Mouse (Mus musculus): ENCODE measurements around the gene Pde11a. TPM values are rescaled to one million over a fixed set of nuclear protein-coding genes. Genes with fewer than 3 reads are reported as not detected.
A peak's percentile ranks its signal among the peaks of the same experiment; 100 is the strongest.

The Pde11a gene
- 0.11 and 0.13 TPM in 2 replicates for polyA plus RNA-seq (2014; fragmentation: Nextera tagmentation; extraction: Ambion mirVana)

DNA sequence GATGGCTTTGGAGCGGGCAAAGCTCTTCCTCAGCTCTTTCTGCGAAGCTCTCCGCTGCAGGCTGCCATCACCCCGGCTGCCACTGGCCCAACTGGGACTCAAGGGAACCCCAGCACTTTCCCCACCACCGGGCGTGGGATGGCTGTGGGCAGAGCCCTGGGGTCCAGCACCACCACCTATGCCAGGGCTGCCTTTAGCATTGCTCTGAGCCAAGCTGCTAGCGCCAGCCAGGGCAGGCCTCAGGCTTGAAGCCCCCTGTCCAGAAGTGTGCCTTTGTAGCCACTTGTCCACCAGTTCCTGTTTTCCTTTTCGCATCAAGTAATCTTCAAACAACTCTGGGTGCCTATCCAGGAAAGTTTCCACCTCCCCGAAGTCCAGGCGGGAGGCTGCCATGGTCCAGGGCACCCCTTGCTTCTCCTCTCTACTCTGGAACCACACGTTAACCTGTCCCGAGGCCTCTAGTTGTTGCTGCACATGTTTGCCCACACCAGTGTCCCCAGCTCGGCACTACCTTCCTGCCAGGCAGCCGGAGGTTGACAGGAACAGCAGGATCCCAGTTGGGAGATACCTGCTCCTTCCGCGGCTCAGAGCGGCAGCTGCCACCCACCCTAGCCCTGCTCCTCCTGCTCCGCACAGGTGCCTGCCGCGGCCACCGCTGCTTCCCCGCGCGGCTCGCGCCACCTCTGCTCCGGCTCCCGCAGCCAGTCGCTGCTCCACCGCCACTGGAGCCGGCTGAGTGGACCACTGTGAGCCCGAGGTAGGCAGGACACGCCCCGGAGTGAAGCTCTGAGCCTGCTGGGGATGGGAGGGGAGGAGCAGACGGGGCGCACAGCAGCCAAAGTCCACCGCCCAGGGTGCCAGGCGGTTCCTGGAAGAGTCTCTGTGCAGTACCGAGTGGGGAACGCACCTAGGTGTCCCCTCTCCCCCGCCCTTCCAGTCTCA is at the start of gene Pde11a:
Pde11a (minus strand) TSS at position 560 of the 942 bp plus-strand sequence.
- Histone ChIP-seq H3K36me3 (ENCODE audit: control insufficient read depth, insufficient read depth, low read length) (no peaks in the 10 kb centered on the region), H3K4me1 (ENCODE audit: control insufficient read depth, insufficient read depth, low read length) (no peaks in the 10 kb centered on the region), H3K27me3 (ENCODE audit: control insufficient read depth, insufficient read depth, low read length) (peaks cover 16% of the 10 kb centered on the region), H3K9ac (ENCODE audit: low read depth, low read length) (peak within 1 kb of the TSS; percentile 61), H3K9me3 (replicated peaks; ENCODE audit: control insufficient read depth, low read length) (no peaks in the 10 kb centered on the region), H3K4me2 (peak within 1 kb of the TSS; percentile 86), H3K4me3 (ENCODE audit: low read depth, low read length) (peak within 1 kb of the TSS; percentile 50), H3K27ac (ENCODE audit: low read depth, low read length) (no peak within 1 kb of the TSS)
- peak; percentile 35; the same call in 1 of the 2 replicates for ATAC-seq (replicated peaks; ENCODE audit: insufficient number of reproducible peaks, low FRiP score, low TSS enrichment)
- 15% methylated on average over 41 of the region's 41 CpGs for WGBS (ENCODE audit: insufficient replicate concordance)

DNA sequence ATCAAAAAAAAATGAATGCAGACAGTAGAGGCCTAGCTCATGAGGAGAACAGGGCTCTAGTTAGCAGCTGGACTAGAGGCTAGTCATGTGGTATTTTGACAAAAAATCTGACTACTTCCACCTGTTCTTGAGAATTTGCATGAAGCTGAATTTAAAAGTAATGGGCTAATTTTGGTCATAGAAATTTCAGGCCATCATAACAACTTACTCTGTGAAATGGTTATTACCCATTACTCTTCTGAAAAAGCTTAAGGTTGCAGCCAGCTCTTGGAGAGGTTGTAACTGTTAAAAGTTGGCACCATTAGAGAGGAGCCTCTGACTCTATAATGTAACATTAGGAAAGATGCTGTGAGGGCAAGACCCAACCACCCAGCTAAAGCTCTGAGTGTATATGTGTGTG is 48.0 kb upstream of the Pde11a start:
- Histone ChIP-seq H3K9ac (ENCODE audit: low read depth, low read length) (no peak overlapping the region), H3K36me3 (ENCODE audit: control insufficient read depth, insufficient read depth, low read length) (peaks cover 2% of the 10 kb centered on the region; the same call in 1 of the 2 replicates), H3K27me3 (ENCODE audit: control insufficient read depth, insufficient read depth, low read length) (no peaks in the 10 kb centered on the region), H3K4me3 (ENCODE audit: low read depth, low read length) (no peak overlapping the region), H3K4me2 (no peak overlapping the region), H3K4me1 (ENCODE audit: control insufficient read depth, insufficient read depth, low read length) (no peaks in the 10 kb centered on the region), H3K27ac (ENCODE audit: low read depth, low read length) (no peak overlapping the region), H3K9me3 (replicated peaks; ENCODE audit: control insufficient read depth, low read length) (no peaks in the 10 kb centered on the region)
- no peak for ATAC-seq (replicated peaks; ENCODE audit: insufficient number of reproducible peaks, low FRiP score, low TSS enrichment)

DNA sequence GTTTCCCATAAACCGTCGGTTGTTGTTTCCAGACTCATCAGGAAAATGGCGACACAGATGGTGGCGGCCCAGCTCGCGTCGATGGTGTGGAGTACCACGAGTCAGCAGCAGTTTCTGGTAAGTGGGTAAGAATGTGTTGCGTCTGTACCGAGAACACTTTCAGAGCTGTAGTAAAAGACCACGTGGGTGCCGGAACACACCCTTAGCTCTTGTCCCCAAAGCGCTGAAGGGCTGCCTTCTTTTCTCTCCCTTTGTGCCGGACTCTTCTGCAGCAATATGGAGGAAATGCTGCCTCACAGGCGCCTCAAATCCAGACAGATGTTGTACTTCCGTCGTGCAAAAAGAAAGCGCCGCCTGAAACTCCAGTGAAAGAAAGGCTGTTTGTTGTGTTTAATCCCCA is 40.1 kb upstream of the Pde11a start:
- Histone ChIP-seq H3K27me3 (ENCODE audit: control insufficient read depth, insufficient read depth, low read length) (no peaks in the 10 kb centered on the region), H3K9me3 (replicated peaks; ENCODE audit: control insufficient read depth, low read length) (no peaks in the 10 kb centered on the region), H3K36me3 (ENCODE audit: control insufficient read depth, insufficient read depth, low read length) (peaks cover 26% of the 10 kb centered on the region), H3K4me3 (ENCODE audit: low read depth, low read length) (no peak overlapping the region), H3K9ac (ENCODE audit: low read depth, low read length) (no peak overlapping the region), H3K27ac (ENCODE audit: low read depth, low read length) (no peak overlapping the region), H3K4me1 (ENCODE audit: control insufficient read depth, insufficient read depth, low read length) (no peaks in the 10 kb centered on the region), H3K4me2 (no peak overlapping the region)
- ATAC-seq (replicated peaks; ENCODE audit: insufficient number of reproducible peaks, low FRiP score, low TSS enrichment): no peak
- WGBS (ENCODE audit: insufficient replicate concordance): 93% methylated on average over 19 of the region's 19 CpGs

DNA sequence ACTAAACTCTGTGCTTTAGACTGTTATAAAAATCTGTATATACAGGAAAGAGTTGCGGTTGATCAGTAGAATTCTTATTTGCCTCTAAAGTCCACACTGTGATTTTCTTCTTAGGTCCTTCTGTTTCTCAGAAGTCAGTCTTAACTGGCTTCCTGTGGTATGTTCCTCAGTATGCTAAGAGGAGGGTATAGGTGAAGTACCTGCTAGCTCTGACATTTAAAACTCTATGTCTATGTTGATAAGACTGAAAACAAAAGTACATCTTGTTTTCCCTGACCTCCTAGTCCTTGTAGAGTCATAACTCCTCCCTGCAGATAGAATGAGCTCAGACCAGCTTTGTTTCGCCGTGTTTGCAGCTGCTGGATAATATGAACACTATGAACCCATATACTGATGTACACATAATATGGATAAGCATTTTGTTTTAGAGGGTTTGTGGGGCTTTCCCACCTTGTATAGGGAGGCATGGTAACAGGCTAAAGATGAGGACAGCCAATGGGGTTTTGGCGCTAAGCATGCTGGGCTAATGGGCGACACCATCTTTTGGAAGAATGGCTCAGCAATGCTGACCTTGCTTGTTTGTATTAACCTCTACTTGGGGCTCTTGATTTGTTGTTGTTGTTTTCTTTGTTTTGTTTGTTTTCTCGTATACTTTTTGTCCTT is 36.1 kb upstream of the Pde11a start:
- Histone ChIP-seq H3K27ac (ENCODE audit: low read depth, low read length) (no peak overlapping the region), H3K36me3 (ENCODE audit: control insufficient read depth, insufficient read depth, low read length) (peaks cover 25% of the 10 kb centered on the region), H3K4me3 (ENCODE audit: low read depth, low read length) (no peak overlapping the region), H3K27me3 (ENCODE audit: control insufficient read depth, insufficient read depth, low read length) (no peaks in the 10 kb centered on the region), H3K9me3 (replicated peaks; ENCODE audit: control insufficient read depth, low read length) (no peaks in the 10 kb centered on the region), H3K4me2 (no peak overlapping the region), H3K9ac (ENCODE audit: low read depth, low read length) (no peak overlapping the region), H3K4me1 (ENCODE audit: control insufficient read depth, insufficient read depth, low read length) (peaks cover 7% of the 10 kb centered on the region; the same call in 1 of the 2 replicates)
- 90% methylated on average over 6 of the region's 6 CpGs for WGBS (ENCODE audit: insufficient replicate concordance)
- ATAC-seq (replicated peaks; ENCODE audit: insufficient number of reproducible peaks, low FRiP score, low TSS enrichment): no peak

DNA sequence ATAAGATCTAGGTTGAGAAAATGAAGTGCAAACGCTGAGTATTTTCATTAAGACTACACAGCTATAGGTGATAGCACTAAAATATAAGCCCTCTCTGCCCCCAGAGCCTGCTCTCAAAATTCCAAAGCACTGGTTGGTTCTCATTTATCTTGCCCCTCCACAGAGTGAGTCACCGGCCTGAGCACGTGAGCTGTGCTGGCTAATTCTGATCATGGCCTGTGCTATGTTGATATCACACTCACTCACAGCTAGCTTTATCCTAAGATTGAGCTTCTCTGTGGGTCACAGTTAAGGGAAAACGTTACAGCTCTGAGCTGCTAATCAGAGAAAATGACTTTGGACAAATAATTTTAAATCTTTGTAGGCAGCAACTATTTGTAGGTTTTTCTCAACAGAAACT is 33.7 kb upstream of the Pde11a start:
- 50% methylated on average over 4 of the region's 4 CpGs for WGBS (ENCODE audit: insufficient replicate concordance)
- Histone ChIP-seq H3K4me2 (no peak overlapping the region; the same call in 1 of the 2 replicates), H3K4me3 (ENCODE audit: low read depth, low read length) (no peak overlapping the region), H3K4me1 (ENCODE audit: control insufficient read depth, insufficient read depth, low read length) (peaks cover 7% of the 10 kb centered on the region; the same call in 1 of the 2 replicates), H3K9ac (ENCODE audit: low read depth, low read length) (no peak overlapping the region), H3K27ac (ENCODE audit: low read depth, low read length) (peak overlapping the region; percentile 41; the same call in 1 of the 2 replicates), H3K36me3 (ENCODE audit: control insufficient read depth, insufficient read depth, low read length) (peaks cover 14% of the 10 kb centered on the region), H3K27me3 (ENCODE audit: control insufficient read depth, insufficient read depth, low read length) (no peaks in the 10 kb centered on the region), H3K9me3 (replicated peaks; ENCODE audit: control insufficient read depth, low read length) (no peaks in the 10 kb centered on the region)
- ATAC-seq (replicated peaks; ENCODE audit: insufficient number of reproducible peaks, low FRiP score, low TSS enrichment): no peak

DNA sequence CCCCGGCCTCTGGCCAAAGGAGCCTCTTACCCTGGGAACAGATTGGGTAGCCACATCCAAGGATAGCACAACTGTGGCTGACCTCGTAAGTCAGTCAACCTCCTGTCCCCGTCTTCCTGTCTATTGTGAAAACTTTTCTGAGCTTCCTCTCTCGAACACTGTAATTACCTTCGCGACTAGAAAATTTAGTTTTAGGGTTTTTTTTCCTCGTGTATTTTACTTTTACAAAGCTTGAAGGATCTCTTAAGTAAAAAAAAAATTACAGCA is 32.0 kb upstream of the Pde11a start:
- no peak overlapping the region for H3K27ac ChIP-seq (ENCODE audit: low read depth, low read length)
- H3K4me3 ChIP-seq (ENCODE audit: low read depth, low read length): peak overlapping the region; percentile 97
- H3K4me2 ChIP-seq: peak overlapping the region; percentile 88
- WGBS (ENCODE audit: insufficient replicate concordance): 3% methylated on average over 7 of the region's 7 CpGs
- peaks cover 7% of the 10 kb centered on the region for H3K36me3 ChIP-seq (ENCODE audit: control insufficient read depth, insufficient read depth, low read length)
- no peaks in the 10 kb centered on the region for H3K9me3 ChIP-seq (replicated peaks; ENCODE audit: control insufficient read depth, low read length)
- H3K9ac ChIP-seq (ENCODE audit: low read depth, low read length): peak overlapping the region; percentile 94
- peaks cover 7% of the 10 kb centered on the region; the same call in 1 of the 2 replicates for H3K4me1 ChIP-seq (ENCODE audit: control insufficient read depth, insufficient read depth, low read length)
- no peak for ATAC-seq (replicated peaks; ENCODE audit: insufficient number of reproducible peaks, low FRiP score, low TSS enrichment)
- no peaks in the 10 kb centered on the region for H3K27me3 ChIP-seq (ENCODE audit: control insufficient read depth, insufficient read depth, low read length)

DNA sequence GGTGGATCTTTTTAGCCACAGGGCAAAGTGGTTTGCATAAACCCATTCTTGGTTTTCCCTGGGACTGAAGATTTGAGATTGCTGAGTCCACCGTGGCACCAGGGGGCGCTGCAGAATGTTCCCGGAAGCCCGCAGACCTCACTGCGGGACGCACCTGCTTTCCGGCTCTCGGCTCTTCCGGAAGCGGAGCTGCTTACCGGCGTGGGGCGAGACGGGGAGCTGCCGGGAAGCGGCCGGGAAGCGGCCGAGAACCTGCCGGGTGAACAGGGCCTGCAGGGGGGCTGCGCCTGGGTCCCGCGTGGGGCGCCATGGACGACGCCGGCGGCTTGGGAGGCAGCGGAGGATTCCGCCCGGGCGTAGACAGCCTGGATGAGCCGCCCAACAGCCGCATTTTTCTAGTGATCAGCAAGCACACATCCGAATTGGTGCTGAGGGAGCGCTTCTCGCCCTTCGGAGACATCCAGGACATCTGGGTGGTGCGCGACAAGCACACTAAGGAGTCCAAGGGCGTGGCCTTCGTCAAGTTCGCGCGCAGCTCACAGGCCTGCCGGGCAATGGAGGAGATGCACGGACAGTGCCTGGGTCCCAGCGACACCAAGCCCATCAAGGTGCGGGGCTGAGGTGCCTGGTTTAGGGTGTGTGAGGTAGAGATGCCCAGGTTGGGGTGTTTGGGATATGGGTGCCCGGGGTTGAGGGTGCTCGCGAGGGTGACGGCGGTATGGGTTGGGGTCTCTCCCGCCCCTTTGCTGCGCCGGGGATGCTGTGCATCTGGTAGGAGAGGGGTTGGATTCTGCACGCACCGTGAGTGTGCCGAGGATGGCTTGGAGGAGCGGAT is 31.5 kb upstream of the Pde11a start, which contains the start of gene Rbm45:
Rbm45 (plus strand) TSS at position 164 of the 835 bp plus-strand sequence.
- peak within 1 kb of the TSS; percentile 88 for H3K4me2 ChIP-seq
- H3K9me3 ChIP-seq (replicated peaks; ENCODE audit: control insufficient read depth, low read length): no peaks in the 10 kb centered on the region
- peaks cover 7% of the 10 kb centered on the region for H3K36me3 ChIP-seq (ENCODE audit: control insufficient read depth, insufficient read depth, low read length)
- peak within 1 kb of the TSS; percentile 94 for H3K9ac ChIP-seq (ENCODE audit: low read depth, low read length)
- H3K4me3 ChIP-seq (ENCODE audit: low read depth, low read length): peak within 1 kb of the TSS; percentile 97
- under 1% methylated on average over 61 of the region's 61 CpGs for WGBS (ENCODE audit: insufficient replicate concordance)
- peak; percentile 85 for ATAC-seq (replicated peaks; ENCODE audit: insufficient number of reproducible peaks, low FRiP score, low TSS enrichment)
- H3K27ac ChIP-seq (ENCODE audit: low read depth, low read length): peak within 1 kb of the TSS; percentile 75
- no peaks in the 10 kb centered on the region for H3K27me3 ChIP-seq (ENCODE audit: control insufficient read depth, insufficient read depth, low read length)
- peaks cover 7% of the 10 kb centered on the region; the same call in 1 of the 2 replicates for H3K4me1 ChIP-seq (ENCODE audit: control insufficient read depth, insufficient read depth, low read length)

Measured in heart, embryonic 11.5 days (tissue).